Mouse (Mus musculus) cortical plate, adult 2 months (tissue): Measurements from ENCODE around the gene Serpina6.

Experiments used
- CTCF ChIP-seq: fragments of 200-500 bp; IDR thresholded peaks from 2 replicates; pipeline ENCODE4 v1.5.1; 2011; ENCODE audit warnings: mild to moderate bottlenecking, control low read depth, low read length; ENCODE audit not compliant: insufficient read depth; ENCODE audit errors: extremely low read depth
- POLR2A ChIP-seq: fragments of 200-500 bp; IDR thresholded peaks from 2 replicates; pipeline ENCODE4 v1.6.1; 2011; ENCODE audit warnings: mild to moderate bottlenecking, low read length, control low read depth; ENCODE audit not compliant: insufficient read depth; ENCODE audit errors: extremely low read depth

GRCm38 (mm10) chr12:103615734-103616133, 41.3 kb downstream of the Serpina6 start:
- no peak for TF ChIP-seq CTCF
- no peak for TF ChIP-seq POLR2A
